Mouse (Mus musculus): ENCODE data around the gene Eya4. TPM values are rescaled to one million over a fixed set of nuclear protein-coding genes. Genes with fewer than 3 reads are reported as not detected.

The Eya4 gene
- polyA plus RNA-seq, 1 experiment from 2014 or later = 5.5 TPM

DNA sequence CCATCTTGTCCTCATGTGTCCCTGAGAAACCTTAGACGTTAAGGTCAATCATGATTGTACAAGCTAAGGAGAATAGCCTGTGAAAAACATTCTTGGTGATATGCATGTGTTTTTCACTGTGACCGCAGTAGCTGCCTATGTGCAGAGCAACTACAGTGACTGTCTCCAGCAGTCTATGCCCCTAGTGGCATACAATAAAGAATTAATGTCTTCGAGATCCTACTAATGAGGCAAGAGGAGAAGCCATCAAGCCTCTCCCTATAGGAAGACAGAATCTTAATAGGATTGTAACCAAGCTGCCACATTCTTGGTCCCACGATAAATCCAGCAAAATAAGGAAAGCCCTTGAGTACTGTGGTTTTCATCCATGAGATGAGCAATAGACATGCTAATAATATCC lies 28.3 kb downstream of the Eya4 start:
- Histone ChIP-seq H3K36me3 (replicated peaks) (no peaks in the 10 kb centered on the region), H3K27me3 (no peaks in the 10 kb centered on the region), H3K9me3 (no peaks in the 10 kb centered on the region), H3K4me1 (no peaks in the 10 kb centered on the region), H3K4me2 (no peak overlapping the region), H3K27ac (no peak overlapping the region), H3K9ac (no peak overlapping the region), H3K4me3 (replicated peaks) (no peak overlapping the region)
- WGBS = 88% methylated on average over 4 of the region's 4 CpGs
- no peak for ATAC-seq (ENCODE audit: low FRiP score)

DNA sequence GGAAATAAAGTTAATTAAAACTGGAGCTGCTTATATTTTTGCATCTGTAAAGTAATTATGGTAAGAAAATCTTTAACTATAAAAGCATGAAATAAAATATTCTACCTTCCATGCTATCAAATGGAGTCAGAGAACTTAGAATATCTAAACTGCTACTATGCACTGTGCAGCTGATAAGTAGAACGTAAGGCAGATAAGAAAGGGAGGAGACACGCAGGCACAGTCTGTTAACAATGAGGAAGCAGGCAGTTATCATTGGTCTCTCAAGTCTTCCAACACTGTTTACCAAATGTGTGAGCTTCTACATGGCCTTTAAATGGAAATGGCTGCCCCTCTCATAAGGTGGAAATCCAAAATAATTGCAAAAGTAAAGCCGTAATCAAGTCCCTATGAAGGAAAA lies 55.0 kb downstream of the Eya4 start:
- ATAC-seq (ENCODE audit: low FRiP score) = no peak
- H3K27ac ChIP-seq = no peak overlapping the region
- no peaks in the 10 kb centered on the region for H3K27me3 ChIP-seq
- H3K9ac ChIP-seq = no peak overlapping the region
- no peaks in the 10 kb centered on the region for H3K9me3 ChIP-seq
- no peak overlapping the region for H3K4me3 ChIP-seq (replicated peaks)
- H3K4me2 ChIP-seq = no peak overlapping the region
- 93% methylated on average over 3 of the region's 3 CpGs for WGBS
- no peaks in the 10 kb centered on the region for H3K4me1 ChIP-seq
- no peaks in the 10 kb centered on the region for H3K36me3 ChIP-seq (replicated peaks)

DNA sequence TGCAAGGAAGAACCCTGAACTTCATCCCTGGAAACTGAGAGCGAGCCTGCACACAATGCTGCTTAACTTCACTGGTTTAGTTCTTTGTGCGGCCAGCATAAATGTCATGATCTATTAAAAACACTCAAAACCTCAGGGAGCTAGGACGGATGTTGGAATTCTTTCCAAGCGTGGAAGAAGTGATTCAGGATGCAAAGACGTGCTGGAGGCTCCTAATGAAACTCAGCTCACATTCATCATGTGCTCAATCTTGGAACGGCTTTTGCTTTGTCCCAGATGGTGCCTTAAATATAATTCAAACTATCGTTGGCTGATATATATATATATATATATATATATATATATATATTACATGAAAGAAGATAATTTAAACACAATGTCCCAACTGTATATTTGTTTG lies 58.1 kb downstream of the Eya4 start:
- Histone ChIP-seq H3K4me3 (replicated peaks) (no peak overlapping the region), H3K36me3 (replicated peaks) (no peaks in the 10 kb centered on the region), H3K9ac (no peak overlapping the region), H3K9me3 (no peaks in the 10 kb centered on the region), H3K4me2 (no peak overlapping the region), H3K27me3 (no peaks in the 10 kb centered on the region), H3K27ac (no peak overlapping the region), H3K4me1 (no peaks in the 10 kb centered on the region)
- 89% methylated on average over 7 of the region's 7 CpGs for WGBS
- no peak for ATAC-seq (ENCODE audit: low FRiP score)

DNA sequence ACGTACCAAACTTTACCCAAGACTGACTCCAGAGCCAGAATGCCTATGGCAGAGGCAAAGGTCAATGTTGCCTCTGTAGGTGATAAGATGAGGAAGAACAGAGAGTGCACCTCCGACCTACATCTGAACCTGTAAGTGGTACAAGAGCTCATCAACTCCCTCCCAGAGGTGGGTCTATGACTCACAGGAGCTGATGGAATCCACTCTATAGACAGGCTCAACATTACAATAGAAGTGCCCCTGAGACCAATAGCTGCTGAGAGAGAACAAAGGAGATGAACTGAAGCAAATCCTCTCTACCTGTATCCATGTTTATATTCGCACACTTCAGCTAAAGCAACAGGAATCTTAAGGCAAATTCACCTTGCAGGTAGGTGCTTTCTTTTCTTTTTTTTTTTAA lies 73.2 kb downstream of the Eya4 start:
- ATAC-seq (ENCODE audit: low FRiP score) = no peak
- Histone ChIP-seq H3K4me2 (no peak overlapping the region), H3K4me3 (replicated peaks) (no peak overlapping the region), H3K27ac (no peak overlapping the region), H3K27me3 (no peaks in the 10 kb centered on the region), H3K4me1 (no peaks in the 10 kb centered on the region), H3K36me3 (replicated peaks) (no peaks in the 10 kb centered on the region), H3K9ac (no peak overlapping the region), H3K9me3 (no peaks in the 10 kb centered on the region)
- 89% methylated on average over 3 of the region's 3 CpGs for WGBS

DNA sequence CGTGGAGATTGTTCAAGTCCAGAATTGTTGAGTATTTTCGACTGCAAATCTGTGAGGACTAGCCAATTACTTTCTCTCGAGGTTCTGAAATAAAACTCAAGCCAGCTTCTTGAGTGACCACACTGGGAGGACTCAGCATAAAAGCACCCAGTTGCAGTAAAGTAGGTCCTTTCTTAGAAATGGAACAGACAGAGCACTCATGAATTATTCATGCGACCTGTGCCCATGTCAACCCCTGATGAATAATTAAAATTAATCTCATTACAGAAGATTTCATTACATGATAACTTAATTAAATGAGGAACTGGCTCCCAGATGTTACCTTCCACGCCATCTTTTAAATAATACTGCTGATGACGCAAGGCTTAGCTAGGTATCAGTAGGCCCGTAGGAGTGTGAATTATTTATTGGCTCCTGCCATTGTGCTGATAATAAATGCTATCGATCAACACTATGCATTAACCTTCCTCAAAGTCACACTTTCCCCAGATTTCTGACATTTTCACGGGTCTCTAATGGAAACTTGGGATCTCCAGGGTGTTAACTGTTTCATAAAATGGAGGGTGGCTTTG lies 79.5 kb downstream of the Eya4 start:
- H3K9me3 ChIP-seq = no peaks in the 10 kb centered on the region
- peaks cover 8% of the 10 kb centered on the region for H3K4me1 ChIP-seq
- H3K36me3 ChIP-seq (replicated peaks) = no peaks in the 10 kb centered on the region
- peak; percentile 44; the same call in 1 of the 2 replicates for ATAC-seq (ENCODE audit: low FRiP score)
- H3K27ac ChIP-seq = no peak overlapping the region
- H3K4me2 ChIP-seq = no peak overlapping the region
- H3K4me3 ChIP-seq (replicated peaks) = no peak overlapping the region
- WGBS = 41% methylated on average over 9 of the region's 9 CpGs
- H3K27me3 ChIP-seq = no peaks in the 10 kb centered on the region
- no peak overlapping the region for H3K9ac ChIP-seq

DNA sequence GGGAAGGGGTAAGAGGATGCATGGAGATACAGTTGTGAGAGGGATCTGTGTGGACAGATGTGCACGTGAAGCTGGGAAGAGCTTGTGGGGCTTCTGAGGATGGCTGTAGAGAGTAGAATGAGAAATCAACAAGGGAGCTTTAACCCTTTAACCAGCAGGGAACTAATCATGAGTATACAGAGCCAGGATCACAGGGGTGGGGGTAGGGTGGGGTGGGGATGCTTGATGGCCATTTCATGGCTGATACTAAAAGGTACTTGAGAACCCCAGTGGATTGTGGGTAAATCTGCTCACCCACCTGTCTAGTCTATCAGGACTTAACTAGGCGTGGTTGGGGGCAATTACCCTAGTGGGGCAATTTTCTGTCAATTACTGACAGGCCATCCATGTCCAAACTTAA lies 80.1 kb downstream of the Eya4 start:
- H3K4me2 ChIP-seq = no peak overlapping the region
- no peak overlapping the region for H3K4me3 ChIP-seq (replicated peaks)
- H3K27me3 ChIP-seq = no peaks in the 10 kb centered on the region
- H3K9me3 ChIP-seq = no peaks in the 10 kb centered on the region
- H3K4me1 ChIP-seq = peaks cover 8% of the 10 kb centered on the region
- WGBS = 71% methylated on average over 2 of the region's 2 CpGs
- no peak for ATAC-seq (ENCODE audit: low FRiP score)
- no peaks in the 10 kb centered on the region for H3K36me3 ChIP-seq (replicated peaks)
- H3K27ac ChIP-seq = no peak overlapping the region
- no peak overlapping the region for H3K9ac ChIP-seq

DNA sequence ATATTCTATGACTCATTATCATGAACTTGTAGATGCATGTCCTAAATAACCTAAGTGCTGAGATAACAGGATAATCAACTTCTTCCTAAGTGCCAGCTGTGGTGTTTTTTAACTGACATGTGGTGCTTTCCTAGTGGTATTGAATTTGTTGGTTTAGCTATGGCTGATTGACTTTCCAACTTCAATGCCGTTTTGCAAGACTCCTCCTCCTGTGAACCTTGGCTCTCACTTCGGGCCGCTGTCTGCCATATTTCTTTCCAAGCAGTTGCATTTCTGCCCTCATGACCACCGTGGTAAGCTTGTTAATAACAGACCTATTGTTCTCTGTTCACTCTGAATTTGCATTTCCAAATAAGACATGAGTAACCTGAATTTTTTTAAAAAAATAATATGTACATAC lies 98.4 kb downstream of the Eya4 start:
- 80% methylated on average over 4 of the region's 4 CpGs for WGBS
- H3K27ac ChIP-seq = no peak overlapping the region
- no peaks in the 10 kb centered on the region for H3K9me3 ChIP-seq
- no peak overlapping the region for H3K4me3 ChIP-seq (replicated peaks)
- H3K4me1 ChIP-seq = no peaks in the 10 kb centered on the region
- H3K36me3 ChIP-seq (replicated peaks) = no peaks in the 10 kb centered on the region
- H3K9ac ChIP-seq = no peak overlapping the region
- no peak overlapping the region for H3K4me2 ChIP-seq
- H3K27me3 ChIP-seq = no peaks in the 10 kb centered on the region
- no peak for ATAC-seq (ENCODE audit: low FRiP score)

DNA sequence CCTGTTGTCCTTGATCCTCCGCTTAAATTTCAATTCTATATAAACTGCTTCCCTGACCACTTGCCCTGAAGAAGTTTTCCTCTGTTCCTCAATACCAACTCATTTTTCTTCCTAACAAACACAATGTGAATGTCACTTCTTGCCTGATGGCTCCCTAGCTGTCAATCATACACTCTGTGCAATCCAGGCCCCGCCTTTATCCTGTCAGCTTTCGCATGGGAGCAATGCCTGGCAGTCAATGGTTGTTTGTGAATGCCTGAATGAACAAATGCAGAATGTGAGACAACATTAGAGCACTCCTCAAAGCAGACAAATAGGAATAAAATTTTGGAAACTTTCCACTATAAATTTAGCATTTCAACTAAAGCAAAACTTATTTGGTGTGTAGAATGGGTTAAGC lies 104.1 kb downstream of the Eya4 start:
- Histone ChIP-seq H3K4me3 (replicated peaks) (no peak overlapping the region), H3K4me1 (no peaks in the 10 kb centered on the region), H3K27ac (no peak overlapping the region), H3K27me3 (no peaks in the 10 kb centered on the region), H3K36me3 (replicated peaks) (no peaks in the 10 kb centered on the region), H3K4me2 (no peak overlapping the region), H3K9ac (no peak overlapping the region), H3K9me3 (no peaks in the 10 kb centered on the region)
- no peak for ATAC-seq (ENCODE audit: low FRiP score)
- WGBS = 63% methylated on average over 3 of the region's 3 CpGs

DNA sequence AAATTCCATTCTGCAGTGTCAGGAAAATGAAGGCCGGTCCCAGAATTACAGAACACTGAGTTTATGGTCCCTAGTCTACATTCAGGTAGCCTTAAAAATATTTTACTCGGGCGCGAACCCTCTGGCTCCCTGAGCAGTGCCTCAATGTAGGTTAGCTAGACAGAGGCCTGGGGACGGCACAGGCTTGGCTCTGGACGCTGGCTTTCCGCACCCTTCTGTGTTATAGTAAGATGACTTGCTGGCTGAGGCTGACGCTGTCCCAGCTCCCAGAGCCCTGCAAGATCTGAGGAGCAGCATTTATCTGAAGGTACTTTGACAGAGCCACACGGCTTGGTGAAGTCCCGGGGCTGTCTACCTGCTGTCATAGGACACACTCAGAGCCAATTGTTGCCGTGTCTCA lies 113.7 kb downstream of the Eya4 start:
- Histone ChIP-seq H3K36me3 (replicated peaks) (no peaks in the 10 kb centered on the region), H3K9ac (no peak overlapping the region), H3K9me3 (no peaks in the 10 kb centered on the region), H3K27ac (no peak overlapping the region), H3K4me3 (replicated peaks) (no peak overlapping the region), H3K4me1 (no peaks in the 10 kb centered on the region), H3K4me2 (no peak overlapping the region), H3K27me3 (no peaks in the 10 kb centered on the region)
- ATAC-seq (ENCODE audit: low FRiP score) = no peak
- 76% methylated on average over 11 of the region's 11 CpGs for WGBS

DNA sequence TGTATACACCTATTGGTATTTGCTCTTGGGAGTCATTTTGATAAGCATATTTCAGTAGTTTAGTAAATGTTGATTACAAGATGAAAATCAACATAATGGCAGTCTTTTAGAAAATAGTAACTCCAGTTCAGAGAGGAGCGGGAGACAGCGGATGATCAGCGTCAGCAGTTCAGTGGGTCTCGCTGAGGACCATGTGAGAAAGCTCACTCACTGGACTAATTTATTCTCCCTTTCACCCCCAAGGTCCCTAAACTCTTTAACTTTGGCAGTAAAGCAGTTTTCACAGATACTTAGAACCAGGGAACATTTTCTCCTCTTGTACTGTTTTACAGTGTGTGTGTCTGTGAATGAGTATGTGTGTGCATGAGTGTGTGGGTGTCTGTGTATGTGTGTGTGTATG lies 115.2 kb downstream of the Eya4 start:
- no peak overlapping the region for H3K4me3 ChIP-seq (replicated peaks)
- 93% methylated on average over 4 of the region's 4 CpGs for WGBS
- H3K9ac ChIP-seq = no peak overlapping the region
- H3K27me3 ChIP-seq = no peaks in the 10 kb centered on the region
- H3K36me3 ChIP-seq (replicated peaks) = no peaks in the 10 kb centered on the region
- H3K4me2 ChIP-seq = no peak overlapping the region
- H3K9me3 ChIP-seq = no peaks in the 10 kb centered on the region
- no peak for ATAC-seq (ENCODE audit: low FRiP score)
- H3K4me1 ChIP-seq = no peaks in the 10 kb centered on the region
- H3K27ac ChIP-seq = no peak overlapping the region

DNA sequence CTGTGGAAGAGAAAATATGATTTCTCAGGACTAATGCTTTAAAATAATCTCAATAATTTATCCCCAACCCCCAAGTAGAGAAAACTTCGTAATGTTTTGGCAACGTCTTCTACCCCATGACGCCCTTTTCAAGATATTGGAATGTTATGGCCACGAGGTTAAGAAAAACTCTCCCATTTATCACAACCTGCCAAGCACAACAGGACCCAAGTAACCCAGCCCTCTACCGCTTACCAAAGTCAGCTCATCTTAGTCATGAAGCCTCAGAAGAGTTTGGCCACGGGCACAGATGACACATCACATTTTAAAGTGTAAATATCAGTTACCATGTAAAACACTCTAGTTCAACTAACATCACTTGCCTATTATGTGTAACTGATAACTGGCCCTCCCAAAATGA lies 117.2 kb downstream of the Eya4 start:
- H3K4me3 ChIP-seq (replicated peaks) = no peak overlapping the region
- no peaks in the 10 kb centered on the region for H3K27me3 ChIP-seq
- no peaks in the 10 kb centered on the region for H3K4me1 ChIP-seq
- H3K4me2 ChIP-seq = no peak overlapping the region
- no peak overlapping the region for H3K9ac ChIP-seq
- H3K27ac ChIP-seq = no peak overlapping the region
- no peaks in the 10 kb centered on the region for H3K36me3 ChIP-seq (replicated peaks)
- WGBS = 79% methylated on average over 6 of the region's 6 CpGs
- H3K9me3 ChIP-seq = no peaks in the 10 kb centered on the region
- no peak for ATAC-seq (ENCODE audit: low FRiP score)

DNA sequence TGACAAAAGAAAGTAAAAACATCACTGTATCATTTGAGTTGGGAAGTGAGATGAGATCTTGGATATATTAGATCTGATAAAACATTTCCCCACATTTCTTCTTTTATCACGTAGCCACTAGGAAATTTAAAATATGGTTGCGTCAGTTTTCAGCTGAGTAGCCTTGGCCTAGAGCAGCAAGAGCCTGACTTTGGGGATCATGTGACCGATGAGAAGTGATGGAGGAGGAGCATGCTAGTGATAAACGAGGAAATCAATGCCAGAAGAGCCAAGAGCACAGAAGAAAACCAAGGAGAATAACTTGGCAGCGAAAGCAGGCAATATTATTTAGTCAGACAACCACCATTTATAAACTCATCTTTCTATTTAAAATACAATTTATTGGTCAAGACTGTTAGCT lies 119.7 kb downstream of the Eya4 start:
- no peak overlapping the region for H3K4me2 ChIP-seq
- no peaks in the 10 kb centered on the region for H3K9me3 ChIP-seq
- no peaks in the 10 kb centered on the region for H3K36me3 ChIP-seq (replicated peaks)
- no peaks in the 10 kb centered on the region for H3K4me1 ChIP-seq
- no peak overlapping the region for H3K9ac ChIP-seq
- H3K4me3 ChIP-seq (replicated peaks) = no peak overlapping the region
- H3K27me3 ChIP-seq = no peaks in the 10 kb centered on the region
- no peak overlapping the region for H3K27ac ChIP-seq
- WGBS = 76% methylated on average over 5 of the region's 5 CpGs
- no peak for ATAC-seq (ENCODE audit: low FRiP score)

DNA sequence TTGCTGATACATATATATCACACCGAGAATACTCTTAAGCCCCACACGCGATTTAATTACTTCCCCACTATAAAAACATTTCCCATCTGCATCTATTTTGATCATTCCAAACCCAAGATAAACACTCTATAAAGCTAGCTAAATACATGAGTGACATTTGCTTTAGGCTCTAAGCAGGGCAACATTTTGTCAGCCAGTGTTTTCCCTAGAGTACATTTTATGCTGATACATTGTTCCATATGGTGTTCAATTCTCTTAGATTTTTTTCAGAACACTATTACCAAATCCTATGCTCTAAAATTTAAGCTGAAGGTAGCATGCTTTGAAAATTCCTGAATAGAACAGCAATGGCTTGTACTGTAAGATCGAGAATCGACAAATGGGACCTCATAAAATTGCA lies 127.2 kb downstream of the Eya4 start:
- no peaks in the 10 kb centered on the region for H3K27me3 ChIP-seq
- H3K9me3 ChIP-seq = no peaks in the 10 kb centered on the region
- H3K36me3 ChIP-seq (replicated peaks) = no peaks in the 10 kb centered on the region
- H3K9ac ChIP-seq = no peak overlapping the region
- peaks cover 8% of the 10 kb centered on the region for H3K4me1 ChIP-seq
- no peak overlapping the region for H3K4me3 ChIP-seq (replicated peaks)
- WGBS = 88% methylated on average over 5 of the region's 5 CpGs
- no peak overlapping the region for H3K4me2 ChIP-seq
- ATAC-seq (ENCODE audit: low FRiP score) = no peak
- H3K27ac ChIP-seq = no peak overlapping the region

DNA sequence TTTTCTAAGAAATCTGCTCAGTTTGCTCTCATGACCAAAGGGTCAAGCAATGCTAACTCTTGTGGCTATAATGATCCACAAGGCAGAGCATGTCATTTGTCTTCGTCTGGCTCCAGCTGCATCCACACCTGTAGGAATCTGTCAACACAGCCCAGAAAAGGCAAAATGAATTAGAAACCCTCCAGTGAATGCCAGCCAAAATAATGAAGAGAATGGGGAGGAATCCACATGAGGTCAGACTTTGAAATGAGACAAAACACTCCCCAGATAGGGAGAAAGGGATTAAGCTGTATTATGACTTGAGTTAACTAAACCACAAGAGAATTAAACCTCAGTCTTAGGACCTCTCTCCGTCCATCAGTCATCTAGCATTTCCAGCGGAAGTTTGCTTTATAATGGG lies 130.2 kb downstream of the Eya4 start:
- H3K27ac ChIP-seq = no peak overlapping the region
- peaks cover 8% of the 10 kb centered on the region for H3K4me1 ChIP-seq
- H3K27me3 ChIP-seq = no peaks in the 10 kb centered on the region
- no peaks in the 10 kb centered on the region for H3K36me3 ChIP-seq (replicated peaks)
- WGBS = 11% methylated on average over 3 of the region's 3 CpGs
- H3K9me3 ChIP-seq = no peaks in the 10 kb centered on the region
- H3K4me3 ChIP-seq (replicated peaks) = no peak overlapping the region
- no peak overlapping the region for H3K4me2 ChIP-seq
- H3K9ac ChIP-seq = no peak overlapping the region
- no peak for ATAC-seq (ENCODE audit: low FRiP score)

Measured in forebrain, embryonic 12.5 days (tissue).